11 mouse cellular contexts compared by ENCODE assay signal in genomic region chr7:109290501-109290900, GRCm38 (mm10).
DNase-seq lines count a peak whose midpoint lies in the region; ATAC-seq lines count a peak whose summit lies in the region.
"Had no signal": no experiment of that assay in that cellular context is flagged by ENCODE, and none has a peak within 500 bp of the region (broad histone marks: within the 10 kb centered on the region; RNA-seq: fewer than 3 reads in every experiment).

No protein-coding gene starts in this region.

- no peak overlapping the region for H3K27ac ChIP-seq in heart, embryonic 11.5 days (ENCODE audit: low read depth, low read length)
- no peak overlapping the region for H3K27ac ChIP-seq in limb, embryonic 11.5 days (replicated peaks; ENCODE audit: low read depth, low read length)
- H3K27ac ChIP-seq in limb, embryonic 10.5 days = no peak overlapping the region
- H3K27ac ChIP-seq: heart, embryonic 15.5 days had no signal

- whole genome bisulfite sequencing in heart, embryonic 11.5 days (ENCODE audit: insufficient replicate concordance) = 7% methylated on average over 2 of the region's 2 CpGs
- 26% methylated on average over 2 of the region's 2 CpGs for WGBS in limb, embryonic 11.5 days
- WGBS in limb, embryonic 10.5 days = 40% methylated on average over 2 of the region's 2 CpGs

- ATAC-seq in heart, embryonic 11.5 days (replicated peaks; ENCODE audit: insufficient number of reproducible peaks, low FRiP score, low TSS enrichment) = no peak
- no peak for ATAC-seq in limb, embryonic 11.5 days (ENCODE audit: insufficient number of reproducible peaks, low FRiP score, low TSS enrichment, low read depth)

- no peaks in the 10 kb centered on the region for H3K36me3 ChIP-seq in heart, embryonic 11.5 days (ENCODE audit: control insufficient read depth, insufficient read depth, low read length)
- H3K36me3 ChIP-seq in limb, embryonic 11.5 days (ENCODE audit: control insufficient read depth, insufficient read depth, low read length) = no peaks in the 10 kb centered on the region
- no peaks in the 10 kb centered on the region for H3K36me3 ChIP-seq in limb, embryonic 10.5 days
- H3K36me3 ChIP-seq: heart, embryonic 15.5 days had no signal

- H3K4me2 ChIP-seq in heart, embryonic 11.5 days = no peak overlapping the region
- H3K4me2 ChIP-seq in limb, embryonic 11.5 days (ENCODE audit: low read depth, severe bottlenecking) = no peak overlapping the region
- H3K4me2 ChIP-seq: heart, embryonic 15.5 days had no signal

- no peak overlapping the region for H3K9ac ChIP-seq in heart, embryonic 11.5 days (ENCODE audit: low read depth, low read length)
- no peak overlapping the region for H3K9ac ChIP-seq in limb, embryonic 11.5 days (ENCODE audit: low read length)
- H3K9ac ChIP-seq: heart, embryonic 15.5 days had no signal

- H3K4me1 ChIP-seq in heart, embryonic 11.5 days (ENCODE audit: control insufficient read depth, insufficient read depth, low read length) = no peaks in the 10 kb centered on the region
- H3K4me1 ChIP-seq in limb, embryonic 11.5 days (ENCODE audit: control insufficient read depth, insufficient read depth, low read length) = no peaks in the 10 kb centered on the region
- no peaks in the 10 kb centered on the region for H3K4me1 ChIP-seq in limb, embryonic 10.5 days
- H3K4me1 ChIP-seq: heart, embryonic 15.5 days had no signal

- H3K9me3 ChIP-seq in heart, embryonic 11.5 days (replicated peaks; ENCODE audit: control insufficient read depth, low read length) = no peaks in the 10 kb centered on the region
- H3K9me3 ChIP-seq in limb, embryonic 11.5 days (ENCODE audit: control insufficient read depth, low read length) = no peaks in the 10 kb centered on the region
- H3K9me3 ChIP-seq in limb, embryonic 10.5 days (replicated peaks) = no peaks in the 10 kb centered on the region
- H3K9me3 ChIP-seq: heart, embryonic 15.5 days had no signal

- no peak overlapping the region for H3K4me3 ChIP-seq in heart, embryonic 11.5 days (ENCODE audit: low read depth, low read length)
- no peak overlapping the region for H3K4me3 ChIP-seq in limb, embryonic 11.5 days (ENCODE audit: low read depth, low read length)
- no peak overlapping the region for H3K4me3 ChIP-seq in limb, embryonic 10.5 days
- H3K4me3 ChIP-seq: heart, embryonic 15.5 days had no signal

- DNase-seq in heart, postnatal 10 days = peak; percentile 15 to 22
- peak; percentile 21 for DNase-seq in limb, embryonic 11.5 days (ENCODE audit: low spot score)
- DNase-seq in limb, embryonic 10.5 days (ENCODE audit: low spot score) = no peak
- DNase-seq in ZHBTc4 (ENCODE audit: low read depth, low spot score) = peak; percentile 13
- peak; percentile 32 for DNase-seq in embryo, embryonic 10.5 days (ENCODE audit: low spot score)
- no peak for DNase-seq in spleen, postnatal 10 days (ENCODE audit: low spot score in 2 of 2)
- no peak for DNase-seq in testis, postnatal 10 days (ENCODE audit: low spot score)
- DNase-seq: lung, adult 2 months; right cerebral cortex, postnatal 4 days had no signal

- H3K27me3 ChIP-seq in heart, embryonic 11.5 days (ENCODE audit: control insufficient read depth, insufficient read depth, low read length) = no peaks in the 10 kb centered on the region
- no peaks in the 10 kb centered on the region for H3K27me3 ChIP-seq in limb, embryonic 11.5 days (ENCODE audit: control insufficient read depth, insufficient read depth, low read length)
- H3K27me3 ChIP-seq in limb, embryonic 10.5 days (ENCODE audit: low read depth, poor library complexity, severe bottlenecking) = no peaks in the 10 kb centered on the region
- H3K27me3 ChIP-seq: heart, embryonic 15.5 days had no signal

- intact Hi-C loops in heart, postnatal 10 days (cut with DNase I) = loop anchor here (5.0 kb wide), 2 partner anchors 58 to 148 kb away; no protein-coding TSS in a partner anchor

Comparison
In these comparisons a context has a peak if more than half of its experiments do, and no peak if none do; other contexts are left out.
1. DNase-seq: peak in heart, postnatal 10 days (2 of 2), limb, embryonic 11.5 days (single experiment), ZHBTc4 (single experiment) and embryo, embryonic 10.5 days (single experiment); none in limb, embryonic 10.5 days (single experiment), spleen, postnatal 10 days (0 of 2) and testis, postnatal 10 days (single experiment).